Mouse (Mus musculus) liver, embryonic 13.5 days (tissue): ENCODE measurements at regions not wholly inside any gene's neighbourhood (a gene's known extent, or its start where the extent isn't known, plus 50 kb on each side); places are given as distances from the start of the nearest gene placed in this dataset.

ENCODE experiments used
- ATAC-seq: fragments of 200-750 bp; cut with Nextera tagmentation; 2 replicates; pipeline ENCODE4 v1.8.0; 2017; ENCODE audit warnings: low read depth, mild to moderate bottlenecking, moderate number of reproducible peaks, moderate library complexity
- DNase-seq: peaks from one replicate; pipeline ENCODE4 v3.0.0; 2022
- H3K27ac ChIP-seq: fragments of 300-500 bp; sonication (generic); 2 replicates; pipeline ENCODE4 v1.5.1; 2015; ENCODE audit warnings: moderate library complexity, mild to moderate bottlenecking, inconsistent platforms
- H3K27me3 ChIP-seq: fragments of 300-500 bp; sonication (generic); 2 replicates; pipeline ENCODE4 v1.6.1; 2015; ENCODE audit warnings: mild to moderate bottlenecking, inconsistent platforms
- H3K36me3 ChIP-seq: fragments of 300-500 bp; sonication (generic); 2 replicates; pipeline ENCODE4 v1.6.1; 2015; ENCODE audit warnings: mild to moderate bottlenecking, inconsistent platforms
- H3K4me1 ChIP-seq: fragments of 300-500 bp; sonication (generic); replicated peaks from 2 replicates; pipeline ENCODE4 v1.6.1; 2015; ENCODE audit warnings: inconsistent platforms
- H3K4me2 ChIP-seq: fragments of 300-500 bp; sonication (generic); 2 replicates; pipeline ENCODE4 v1.6.1; 2015; ENCODE audit warnings: inconsistent platforms, mild to moderate bottlenecking, moderate library complexity
- H3K4me3 ChIP-seq: fragments of 300-500 bp; sonication (generic); replicated peaks from 2 replicates; pipeline ENCODE4 v1.5.1; 2015; ENCODE audit warnings: mild to moderate bottlenecking, inconsistent platforms
- H3K9ac ChIP-seq: fragments of 300-500 bp; sonication (generic); 2 replicates; pipeline ENCODE4 v1.6.1; 2015; ENCODE audit warnings: mild to moderate bottlenecking, inconsistent platforms
- H3K9me3 ChIP-seq: fragments of 300-500 bp; sonication (generic); replicated peaks from 2 replicates; pipeline ENCODE4 v1.6.1; 2016; ENCODE audit warnings: inconsistent platforms
- WGBS: fragments of 180-500 bp; shearing (Covaris S2); methylation state at CpG from one replicate; pipeline ENCODE4 v1.1.7; 2015; ENCODE audit not compliant: insufficient replicate concordance; 5-methylcytosine and 5-hydroxymethylcytosine counted together

DNA sequence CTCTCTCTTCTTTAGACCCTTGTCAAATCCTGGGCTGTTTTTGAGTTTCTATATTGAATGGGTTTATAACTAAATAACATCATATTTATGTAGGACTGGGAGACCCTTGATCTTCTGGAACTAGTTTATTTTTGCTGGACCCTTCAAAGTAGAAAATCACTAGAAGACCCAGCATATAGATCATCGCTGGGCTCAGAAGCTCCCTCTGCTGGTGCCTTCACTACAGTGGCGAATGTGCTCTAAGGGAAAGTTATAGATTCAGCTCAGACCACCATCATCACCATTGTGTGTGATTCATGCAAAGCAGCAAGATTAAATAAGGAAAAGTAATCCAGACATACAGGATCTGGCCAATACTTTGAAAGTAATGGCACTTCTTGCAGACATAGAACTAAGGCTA lies 335.4 kb upstream of the Rag2 start:
- Histone ChIP-seq H3K4me2 (no peak overlapping the region), H3K27ac (no peak overlapping the region), H3K4me1 (peaks cover 14% of the 10 kb centered on the region), H3K36me3 (no peaks in the 10 kb centered on the region), H3K9ac (no peak overlapping the region), H3K4me3 (no peak overlapping the region), H3K9me3 (no peaks in the 10 kb centered on the region), H3K27me3 (no peaks in the 10 kb centered on the region)
- no peak for DNase-seq
- WGBS, result 36% methylated on average over 2 of the region's 2 CpGs
- no peak for ATAC-seq

DNA sequence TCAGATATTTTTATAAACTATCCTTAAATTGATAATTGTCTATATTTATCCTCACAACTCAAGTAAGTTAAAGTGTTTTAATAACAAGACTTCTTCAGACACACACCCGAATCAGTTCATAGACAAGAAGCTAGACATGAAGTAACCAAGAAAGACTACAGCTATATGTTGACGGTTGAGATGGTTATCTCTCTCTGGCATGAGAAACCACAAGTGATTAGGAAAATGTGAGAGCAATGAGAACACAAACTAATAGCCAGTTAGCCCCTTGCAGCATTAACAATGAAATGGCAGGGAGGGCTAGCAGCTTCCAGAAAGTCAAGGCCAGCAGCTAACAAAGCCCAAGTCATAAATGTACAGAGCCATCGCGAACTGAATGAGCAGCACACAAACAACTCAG lies 333.8 kb upstream of the Rag2 start:
- DNase-seq, result no peak

DNA sequence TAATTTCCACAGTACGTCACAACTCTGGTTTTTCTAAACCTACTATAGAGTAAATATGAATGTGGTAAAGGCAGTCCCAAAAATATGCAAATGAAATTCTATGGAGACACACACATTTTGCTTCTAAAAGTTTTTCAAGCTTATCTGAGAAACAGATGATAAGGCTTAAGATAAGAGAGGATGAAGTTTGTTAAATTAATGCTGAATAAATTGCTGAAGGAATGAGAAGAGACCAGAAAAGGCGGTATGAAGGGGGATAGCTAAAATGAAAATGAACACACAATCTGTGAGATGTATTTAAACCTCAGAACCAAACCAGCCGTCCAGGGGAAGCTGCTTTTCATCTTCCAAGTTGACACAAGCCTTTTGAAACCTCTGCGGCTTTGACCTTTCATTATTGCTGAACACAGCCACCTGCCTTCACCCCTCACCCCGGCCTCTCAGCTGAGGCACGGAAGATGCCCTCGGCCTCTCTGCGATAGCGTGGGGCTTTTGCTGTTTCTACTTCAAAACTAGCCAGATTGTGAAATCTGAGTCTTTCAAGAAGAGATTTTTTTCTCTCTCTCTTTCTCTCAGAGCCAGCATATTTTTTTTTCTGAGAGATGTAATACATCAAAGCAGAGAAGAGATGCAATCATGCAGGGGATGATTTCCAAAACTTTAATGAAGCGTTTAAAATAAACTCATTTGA lies 328.7 kb upstream of the Rag2 start:
- 70% methylated on average over 10 of the region's 10 CpGs for WGBS
- H3K36me3 ChIP-seq, result no peaks in the 10 kb centered on the region
- H3K27ac ChIP-seq, result no peak overlapping the region
- no peaks in the 10 kb centered on the region for H3K4me1 ChIP-seq
- no peaks in the 10 kb centered on the region for H3K9me3 ChIP-seq
- H3K27me3 ChIP-seq, result no peaks in the 10 kb centered on the region
- H3K4me3 ChIP-seq, result no peak overlapping the region
- ATAC-seq (no peak), DNase-seq (no peak)
- no peak overlapping the region for H3K4me2 ChIP-seq
- no peak overlapping the region for H3K9ac ChIP-seq

More for the DNA sequence above, 333.8 kb upstream of the Rag2 start:
- H3K4me1 ChIP-seq, result peaks cover 14% of the 10 kb centered on the region
- WGBS, result 47% methylated on average over 4 of the region's 4 CpGs
- no peak overlapping the region for H3K9ac ChIP-seq
- no peak overlapping the region for H3K27ac ChIP-seq
- ATAC-seq, result no peak
- no peaks in the 10 kb centered on the region for H3K36me3 ChIP-seq
- no peaks in the 10 kb centered on the region for H3K9me3 ChIP-seq
- no peak overlapping the region for H3K4me3 ChIP-seq
- no peaks in the 10 kb centered on the region for H3K27me3 ChIP-seq
- no peak overlapping the region for H3K4me2 ChIP-seq

DNA sequence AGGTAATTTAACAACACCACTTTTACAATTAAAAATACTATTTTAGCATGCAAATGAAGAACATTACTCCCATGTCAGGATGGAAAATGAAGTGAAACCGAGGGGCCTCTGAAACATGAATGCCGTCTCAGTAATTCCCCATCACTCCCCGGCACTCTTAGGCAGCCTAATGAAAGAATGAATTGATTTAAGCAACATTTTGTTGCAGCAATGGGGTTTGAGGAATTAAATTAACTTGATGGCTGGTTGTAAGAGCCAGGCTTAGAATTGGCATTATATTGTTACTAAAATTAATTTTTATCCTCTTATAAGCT lies 328.2 kb upstream of the Rag2 start:
- no peak overlapping the region for H3K27ac ChIP-seq
- no peaks in the 10 kb centered on the region for H3K27me3 ChIP-seq
- ATAC-seq, result no peak
- H3K9me3 ChIP-seq, result no peaks in the 10 kb centered on the region
- DNase-seq, result no peak
- WGBS, result 70% methylated on average over 3 of the region's 3 CpGs
- H3K4me1 ChIP-seq, result no peaks in the 10 kb centered on the region
- H3K4me3 ChIP-seq, result no peak overlapping the region
- H3K36me3 ChIP-seq, result no peaks in the 10 kb centered on the region
- H3K4me2 ChIP-seq, result no peak overlapping the region
- no peak overlapping the region for H3K9ac ChIP-seq

DNA sequence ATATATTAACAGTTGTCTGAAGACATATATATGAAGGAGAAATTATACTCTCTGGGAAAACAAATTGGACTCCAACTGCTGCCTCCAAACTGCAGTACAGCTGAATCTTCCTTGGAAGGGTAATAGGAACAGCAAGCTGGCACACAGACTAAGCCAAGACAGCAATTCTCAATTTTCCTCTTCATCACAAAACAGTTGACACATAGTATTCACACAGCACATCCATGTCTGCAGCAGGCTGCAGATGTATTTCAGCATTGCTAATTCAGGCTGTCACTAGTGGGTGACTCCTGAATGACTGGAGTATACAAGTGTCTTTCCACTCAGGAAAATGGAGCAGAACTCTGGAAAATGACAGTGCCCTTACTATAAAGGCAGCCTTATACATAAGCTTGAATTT lies 327.7 kb upstream of the Rag2 start:
- ATAC-seq, result no peak
- H3K4me3 ChIP-seq, result no peak overlapping the region
- no peaks in the 10 kb centered on the region for H3K4me1 ChIP-seq
- no peak overlapping the region for H3K4me2 ChIP-seq
- no peaks in the 10 kb centered on the region for H3K27me3 ChIP-seq
- no peaks in the 10 kb centered on the region for H3K36me3 ChIP-seq
- no peaks in the 10 kb centered on the region for H3K9me3 ChIP-seq
- DNase-seq, result no peak
- H3K27ac ChIP-seq, result no peak overlapping the region
- no peak overlapping the region for H3K9ac ChIP-seq

DNA sequence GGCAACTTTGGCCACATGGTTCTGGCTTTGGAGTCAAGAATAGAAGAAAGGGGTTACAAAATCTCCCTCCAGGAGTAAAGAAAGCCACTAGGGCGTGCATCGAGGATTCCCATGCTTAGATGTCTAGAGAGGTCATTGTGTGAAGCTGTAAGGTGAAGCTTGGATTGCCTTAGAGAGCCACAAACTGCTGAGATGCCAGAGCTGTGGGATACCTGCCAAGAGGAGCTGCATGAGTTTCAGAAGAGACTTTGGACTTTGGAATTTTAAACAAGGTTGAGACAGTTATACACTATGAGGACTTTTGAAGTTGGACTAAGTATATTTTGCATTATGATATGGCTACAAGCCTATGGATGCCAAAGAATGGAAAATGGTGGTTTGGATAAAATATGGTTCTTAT lies 325.4 kb upstream of the Rag2 start:
- ATAC-seq (no peak), DNase-seq (no peak)
- Histone ChIP-seq H3K4me2 (no peak overlapping the region), H3K4me1 (no peaks in the 10 kb centered on the region), H3K36me3 (no peaks in the 10 kb centered on the region), H3K9ac (no peak overlapping the region), H3K27ac (no peak overlapping the region), H3K4me3 (no peak overlapping the region), H3K27me3 (no peaks in the 10 kb centered on the region), H3K9me3 (no peaks in the 10 kb centered on the region)
- 58% methylated on average over 2 of the region's 2 CpGs for WGBS

DNA sequence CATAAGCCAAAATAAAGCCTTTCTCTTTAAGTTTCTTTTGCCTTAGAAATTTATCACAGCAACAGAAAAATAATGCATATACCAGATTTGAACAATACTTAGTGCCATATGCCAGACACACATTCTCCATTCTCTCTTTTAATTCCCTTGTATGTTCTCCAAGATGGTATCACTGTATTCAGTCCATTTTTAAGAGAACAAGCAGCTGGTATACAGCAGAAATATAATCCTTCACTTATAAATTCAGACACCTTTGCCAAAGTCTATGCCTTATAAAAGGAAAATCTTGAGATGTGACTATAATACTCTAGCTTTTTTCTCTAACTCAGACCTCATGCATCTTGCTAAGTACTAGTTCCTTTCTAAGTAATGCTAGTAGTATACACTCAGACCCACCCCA lies 324.4 kb upstream of the Rag2 start:
- Histone ChIP-seq H3K27me3 (no peaks in the 10 kb centered on the region), H3K4me3 (no peak overlapping the region), H3K4me2 (no peak overlapping the region), H3K27ac (no peak overlapping the region), H3K4me1 (no peaks in the 10 kb centered on the region), H3K9ac (no peak overlapping the region), H3K9me3 (no peaks in the 10 kb centered on the region), H3K36me3 (no peaks in the 10 kb centered on the region)
- ATAC-seq (no peak), DNase-seq (no peak)

DNA sequence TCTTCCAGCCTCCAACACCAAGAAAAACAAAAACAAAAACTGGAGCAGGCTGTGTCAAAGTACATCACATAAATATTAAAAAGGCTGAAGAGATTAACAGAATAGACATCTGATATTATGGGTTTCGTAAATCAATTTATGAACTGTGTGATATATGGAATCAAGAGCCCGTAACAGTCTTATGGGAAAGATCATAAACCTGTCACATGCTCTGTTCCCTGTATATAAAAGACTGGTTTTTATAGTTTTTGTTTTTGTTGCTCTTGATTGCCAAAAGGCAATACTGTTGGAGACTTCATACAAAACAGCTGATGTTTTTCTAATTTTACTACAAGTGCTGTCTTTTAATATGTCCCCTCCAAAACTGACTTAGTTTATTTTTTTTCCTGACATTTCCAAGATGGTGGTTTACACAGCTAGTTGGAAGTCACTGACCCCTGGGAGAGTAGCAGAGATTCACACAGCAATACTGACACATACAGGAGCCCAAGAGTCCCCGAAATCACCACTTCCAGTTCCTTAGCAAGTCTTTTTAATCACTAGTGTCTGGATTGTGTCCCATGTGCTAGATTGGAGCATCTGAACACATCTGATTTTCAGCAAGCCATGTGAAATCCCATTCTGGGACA lies 303.1 kb upstream of the Rag2 start:
- Histone ChIP-seq H3K4me3 (no peak overlapping the region), H3K4me1 (no peaks in the 10 kb centered on the region), H3K4me2 (no peak overlapping the region), H3K27ac (no peak overlapping the region), H3K27me3 (no peaks in the 10 kb centered on the region), H3K36me3 (no peaks in the 10 kb centered on the region), H3K9me3 (no peaks in the 10 kb centered on the region), H3K9ac (no peak overlapping the region)
- ATAC-seq (no peak), DNase-seq (no peak)
- WGBS, result 58% methylated on average over 3 of the region's 3 CpGs

DNA sequence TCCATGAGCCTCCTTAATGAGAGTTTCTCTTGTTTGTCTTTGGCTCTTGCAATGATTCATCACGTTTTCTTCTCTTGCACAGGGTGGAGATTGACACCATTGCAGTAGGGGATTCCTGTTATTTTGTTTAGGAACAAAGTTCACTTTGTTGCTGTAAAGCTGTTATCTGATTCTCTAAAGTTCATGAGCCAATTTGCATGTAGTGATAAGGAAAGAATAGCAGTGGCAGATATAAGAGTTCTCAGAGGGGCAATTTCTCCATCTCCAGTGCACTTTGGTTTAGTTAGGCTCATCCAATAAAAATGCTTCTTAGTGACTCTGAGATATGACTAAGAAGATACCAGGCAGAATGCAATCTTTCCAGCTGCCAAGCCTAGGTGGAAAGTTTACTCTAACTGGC lies 267.8 kb upstream of the Rag2 start:
- WGBS, result 23% methylated on average over 1 of the region's 1 CpGs

DNA sequence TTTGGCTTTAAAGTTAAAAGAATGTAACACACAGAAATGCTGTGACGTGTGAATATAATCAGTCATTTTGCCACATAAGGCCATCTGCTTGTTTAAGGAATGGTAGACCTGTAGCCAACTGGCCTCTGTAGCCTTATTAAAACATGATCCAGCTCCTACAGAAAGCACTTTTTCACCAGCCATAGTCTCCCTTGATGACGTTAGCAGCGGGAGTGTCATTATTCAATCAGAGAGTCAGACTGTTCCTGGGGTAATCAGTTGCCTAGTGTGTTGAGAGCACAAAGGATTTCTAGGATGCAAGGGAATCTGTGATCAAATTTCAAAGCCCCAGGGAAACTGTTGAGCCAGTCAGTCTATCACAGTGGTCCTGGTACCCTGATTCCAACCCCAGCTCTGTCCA lies 260.3 kb upstream of the Rag2 start:
- Histone ChIP-seq H3K9me3 (no peaks in the 10 kb centered on the region), H3K4me2 (no peak overlapping the region), H3K4me1 (0 out of 2 replicates have a peak, but pooled peaks cover 3% of the 10 kb centered on the region), H3K9ac (no peak overlapping the region), H3K4me3 (no peak overlapping the region), H3K27me3 (no peaks in the 10 kb centered on the region), H3K36me3 (no peaks in the 10 kb centered on the region), H3K27ac (no peak overlapping the region)
- 61% methylated on average over 3 of the region's 3 CpGs for WGBS
- ATAC-seq (no peak), DNase-seq (no peak)

More for the DNA sequence above, 267.8 kb upstream of the Rag2 start:
- no peak overlapping the region for H3K4me2 ChIP-seq
- no peaks in the 10 kb centered on the region for H3K36me3 ChIP-seq
- H3K4me1 ChIP-seq, result 0 out of 2 replicates have a peak, but pooled peaks cover 2% of the 10 kb centered on the region
- no peaks in the 10 kb centered on the region for H3K27me3 ChIP-seq
- H3K9me3 ChIP-seq, result no peaks in the 10 kb centered on the region
- no peak overlapping the region for H3K27ac ChIP-seq
- no peak overlapping the region for H3K9ac ChIP-seq
- no peak overlapping the region for H3K4me3 ChIP-seq
- DNase-seq (no peak), ATAC-seq (no peak)

DNA sequence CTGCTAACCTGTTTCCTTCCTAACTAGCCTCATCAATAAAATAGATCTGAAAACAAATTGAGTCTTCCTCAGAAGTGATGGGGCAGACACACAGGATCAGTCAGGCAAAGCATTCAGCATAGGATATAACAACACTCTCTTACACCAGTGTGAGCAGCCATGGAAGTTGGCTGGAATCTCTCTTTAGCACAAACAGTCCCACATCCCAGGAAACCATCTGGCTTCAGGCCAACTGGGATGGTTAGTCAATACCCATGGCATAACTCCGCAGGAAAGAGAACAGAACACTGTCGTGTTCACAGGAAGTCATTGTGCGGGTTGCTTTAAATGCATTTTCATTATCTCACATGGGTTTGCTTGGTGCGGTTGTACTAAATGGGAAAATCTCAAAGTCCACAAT lies 256.2 kb upstream of the Rag2 start:
- no peak for ATAC-seq

DNA sequence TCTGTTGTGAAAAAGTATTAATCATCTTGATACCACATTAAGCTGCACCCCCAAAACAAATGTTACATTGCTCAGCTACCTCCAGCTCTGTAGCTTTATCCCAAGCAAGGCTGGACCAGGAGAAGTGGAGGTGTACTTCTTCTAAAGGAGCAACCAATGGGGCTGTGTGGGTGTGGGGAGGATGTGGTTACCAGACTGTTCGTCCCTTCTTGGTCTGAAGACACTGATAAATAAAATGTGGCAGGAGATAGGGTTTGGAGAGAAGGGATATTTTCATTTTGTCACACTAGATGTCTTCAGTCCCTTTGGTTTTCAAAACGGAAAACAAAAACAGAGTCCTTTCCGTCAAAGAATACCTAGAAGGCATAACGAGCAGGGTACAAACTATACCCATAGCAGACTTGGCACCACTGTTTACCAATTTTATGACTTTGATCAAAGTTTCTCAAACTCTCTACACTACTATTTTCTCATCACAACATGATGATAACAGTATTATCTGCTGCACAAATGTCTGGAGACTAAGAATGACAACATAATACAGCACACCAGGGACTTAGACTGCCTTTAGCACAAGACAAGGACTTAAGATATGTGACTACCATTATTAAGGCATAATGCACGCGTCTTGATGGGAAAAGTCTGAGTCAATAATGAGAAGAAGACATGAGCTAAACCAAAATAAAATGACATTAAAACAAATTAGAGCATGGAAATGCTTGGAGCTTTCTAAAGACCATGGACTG lies 253.4 kb upstream of the Rag2 start:
- no peaks in the 10 kb centered on the region for H3K9me3 ChIP-seq
- 26% methylated on average over 6 of the region's 6 CpGs for WGBS
- H3K27me3 ChIP-seq, result no peaks in the 10 kb centered on the region
- H3K4me1 ChIP-seq, result peaks cover 10% of the 10 kb centered on the region
- H3K36me3 ChIP-seq, result no peaks in the 10 kb centered on the region
- no peak overlapping the region for H3K9ac ChIP-seq
- no peak overlapping the region for H3K4me2 ChIP-seq
- ATAC-seq (peak; percentile 94), DNase-seq (peak; percentile 21)
- no peak overlapping the region for H3K27ac ChIP-seq
- H3K4me3 ChIP-seq, result no peak overlapping the region

More for the DNA sequence above, 256.2 kb upstream of the Rag2 start:
- Histone ChIP-seq H3K9ac (no peak overlapping the region), H3K4me2 (no peak overlapping the region), H3K36me3 (no peaks in the 10 kb centered on the region), H3K27me3 (no peaks in the 10 kb centered on the region), H3K27ac (no peak overlapping the region), H3K4me1 (peaks cover 10% of the 10 kb centered on the region), H3K9me3 (no peaks in the 10 kb centered on the region), H3K4me3 (no peak overlapping the region)
- WGBS, result 51% methylated on average over 4 of the region's 4 CpGs
- no peak for DNase-seq
